Mouse (Mus musculus) limb, embryonic 13.5 days (tissue): ENCODE measurements at regions not wholly inside any gene's neighbourhood (a gene's known extent, or its start where the extent isn't known, plus 50 kb on each side); places are given as distances from the start of the nearest gene placed in this dataset.

Experiments used
- ATAC-seq: fragments of 200-750 bp; cut with Nextera tagmentation; 2 replicates; pipeline ENCODE4 v1.8.0; 2017; ENCODE audit warnings: low read depth, moderate number of reproducible peaks, moderate TSS enrichment; ENCODE audit not compliant: low FRiP score
- H3K27ac ChIP-seq: fragments of 300-500 bp; sonication (generic); 2 replicates; pipeline ENCODE4 v1.5.1; 2015; ENCODE audit warnings: inconsistent platforms, mild to moderate bottlenecking, moderate library complexity
- H3K27me3 ChIP-seq: fragments of 300-500 bp; sonication (generic); 2 replicates; pipeline ENCODE4 v1.6.1; 2015; ENCODE audit warnings: mild to moderate bottlenecking, inconsistent platforms
- H3K36me3 ChIP-seq: fragments of 300-500 bp; sonication (generic); 2 replicates; pipeline ENCODE4 v1.6.1; 2015; ENCODE audit warnings: inconsistent platforms, mild to moderate bottlenecking, moderate library complexity
- H3K4me1 ChIP-seq: fragments of 300-500 bp; sonication (generic); 2 replicates; pipeline ENCODE4 v1.6.1; 2015; ENCODE audit warnings: inconsistent platforms
- H3K4me2 ChIP-seq: fragments of 300-500 bp; sonication (generic); replicated peaks from 2 replicates; pipeline ENCODE4 v1.6.1; 2015; ENCODE audit warnings: inconsistent platforms, mild to moderate bottlenecking, moderate library complexity
- H3K4me3 ChIP-seq: fragments of 300-500 bp; sonication (generic); 2 replicates; pipeline ENCODE4 v1.5.1; 2015; ENCODE audit warnings: moderate library complexity, mild to moderate bottlenecking, inconsistent platforms
- H3K9ac ChIP-seq: fragments of 300-500 bp; sonication (generic); 2 replicates; pipeline ENCODE4 v1.6.1; 2015; ENCODE audit warnings: mild to moderate bottlenecking, inconsistent platforms
- H3K9me3 ChIP-seq: fragments of 300-500 bp; sonication (generic); 2 replicates; pipeline ENCODE4 v1.6.1; 2016; ENCODE audit warnings: inconsistent platforms
- WGBS: fragments of 180-500 bp; shearing (Covaris S2); methylation state at CpG from one replicate; pipeline ENCODE4 v1.1.7; 2015; 5-methylcytosine and 5-hydroxymethylcytosine counted together

DNA sequence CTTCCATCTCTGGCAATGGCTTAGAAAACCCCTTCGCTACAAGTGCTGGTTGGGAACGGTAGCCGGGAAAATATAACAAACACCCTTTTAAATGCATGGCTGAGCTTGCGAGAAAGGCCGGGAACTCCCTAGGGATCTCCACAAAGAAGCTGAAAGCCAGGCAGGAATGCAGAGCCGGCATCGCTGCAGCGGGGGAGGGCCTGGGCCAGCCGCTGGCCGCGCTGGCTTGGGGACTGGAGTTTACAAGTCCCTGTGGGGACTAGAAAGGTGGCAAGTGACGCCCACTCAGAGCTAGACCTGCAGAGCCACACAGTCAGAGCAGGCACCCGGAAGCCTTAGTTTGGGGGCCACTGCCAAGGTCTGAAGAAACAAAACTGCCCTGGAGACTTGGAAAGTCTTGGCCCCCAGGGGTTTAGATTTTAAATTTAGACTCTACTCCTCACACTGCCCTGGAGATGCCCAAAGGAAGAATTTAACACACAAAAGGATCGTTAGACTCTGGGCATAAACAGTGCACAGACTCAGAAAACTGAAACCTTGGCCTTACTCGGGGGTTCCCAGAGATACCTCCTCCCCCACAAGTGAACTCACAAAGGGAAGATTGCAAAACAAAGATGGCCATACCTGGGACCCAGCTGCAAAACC, 59.4 kb downstream of the 1700001O22Rik start:
- Histone ChIP-seq H3K4me3 (no peak overlapping the region), H3K4me1 (peaks cover 18% of the 10 kb centered on the region), H3K9ac (peak overlapping the region; percentile 54), H3K36me3 (no peaks in the 10 kb centered on the region), H3K9me3 (no peaks in the 10 kb centered on the region), H3K27ac (peak overlapping the region; percentile 91), H3K4me2 (peak overlapping the region; percentile 51), H3K27me3 (no peaks in the 10 kb centered on the region)
- ATAC-seq = peak; percentile 36; the same call in 1 of the 2 replicates
- WGBS = 5% methylated on average over 15 of the region's 15 CpGs

DNA sequence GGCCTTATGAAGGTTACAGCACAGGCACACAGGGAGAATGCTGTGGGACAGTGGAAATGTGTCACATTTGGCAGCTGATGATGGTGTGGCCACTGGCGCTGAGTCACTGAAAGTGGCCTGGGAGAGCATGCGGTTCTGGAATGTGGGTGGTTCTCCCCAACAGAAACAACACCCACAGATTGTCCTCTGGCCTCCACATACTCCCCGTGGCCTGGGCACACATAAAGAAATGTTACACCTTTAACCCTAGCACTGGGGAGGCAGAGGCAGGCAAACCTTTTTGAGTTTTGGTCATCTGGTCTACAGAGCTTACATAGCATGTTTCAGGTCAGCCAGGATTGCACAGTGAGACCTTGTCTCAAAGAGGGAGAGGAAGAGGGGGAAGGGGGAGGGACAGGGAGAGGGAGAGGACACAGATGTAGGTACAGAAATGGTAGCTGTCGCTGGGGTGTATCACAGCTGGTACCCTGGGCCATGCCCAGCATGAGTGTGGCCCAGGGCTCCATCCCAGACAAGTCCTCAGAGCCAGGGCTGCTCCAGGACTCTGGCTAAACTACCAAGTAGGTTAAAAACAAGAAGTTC, 60.1 kb downstream of the 1700001O22Rik start:
- Histone ChIP-seq H3K36me3 (no peaks in the 10 kb centered on the region), H3K27ac (peak overlapping the region; percentile 91), H3K27me3 (no peaks in the 10 kb centered on the region), H3K9ac (no peak overlapping the region; the same call in 1 of the 2 replicates), H3K9me3 (no peaks in the 10 kb centered on the region), H3K4me1 (peaks cover 18% of the 10 kb centered on the region), H3K4me2 (peak overlapping the region; percentile 51), H3K4me3 (no peak overlapping the region)
- ATAC-seq = peak; percentile 36; the same call in 1 of the 2 replicates
- WGBS = 39% methylated on average over 4 of the region's 4 CpGs

DNA sequence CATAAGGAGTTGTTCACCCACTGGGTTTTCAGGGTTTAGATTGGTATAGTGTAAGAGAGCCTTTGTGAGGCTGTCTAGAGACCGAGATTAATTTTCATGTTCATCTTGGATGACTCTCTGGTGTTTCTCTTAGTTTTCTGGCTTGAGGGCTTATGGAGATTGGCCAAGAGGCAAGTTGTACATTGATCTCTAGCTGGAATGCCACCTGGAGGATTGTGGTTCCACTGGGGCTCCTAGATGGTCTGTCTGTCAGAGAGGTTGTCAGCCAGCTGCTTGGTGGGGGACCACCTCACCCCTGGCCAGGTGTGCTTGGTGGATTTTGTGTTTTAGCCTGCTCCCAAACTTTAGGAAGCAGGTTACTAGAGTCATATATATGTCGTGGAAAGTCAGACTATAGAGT, 62.0 kb downstream of the 1700001O22Rik start:
- H3K4me1 ChIP-seq = peaks cover 18% of the 10 kb centered on the region
- H3K4me2 ChIP-seq = no peak overlapping the region
- 81% methylated on average over 2 of the region's 2 CpGs for WGBS
- no peaks in the 10 kb centered on the region for H3K27me3 ChIP-seq
- no peak overlapping the region for H3K9ac ChIP-seq
- ATAC-seq = no peak
- no peaks in the 10 kb centered on the region for H3K36me3 ChIP-seq
- H3K4me3 ChIP-seq = no peak overlapping the region
- H3K9me3 ChIP-seq = no peaks in the 10 kb centered on the region
- no peak overlapping the region for H3K27ac ChIP-seq

DNA sequence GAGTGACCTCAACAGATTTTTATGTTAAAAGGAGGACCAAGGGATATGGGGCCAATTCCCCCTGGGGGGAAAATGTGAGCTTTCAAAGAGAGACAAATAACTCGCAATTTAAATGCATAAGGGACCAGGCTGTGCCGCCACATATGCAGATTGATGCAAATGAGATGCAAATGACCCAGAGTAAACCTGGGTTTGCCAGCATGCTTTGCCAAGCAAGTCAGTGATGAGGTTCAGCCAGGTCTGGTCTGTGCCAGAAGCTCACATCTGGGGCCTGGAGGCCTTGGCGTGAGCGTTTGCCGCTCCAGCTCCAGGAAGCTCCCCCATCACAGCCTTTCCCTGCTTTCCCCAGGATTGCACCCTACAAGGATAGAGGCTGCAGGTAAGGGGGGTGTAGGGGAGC, 65.7 kb downstream of the 1700001O22Rik start:
- Histone ChIP-seq H3K4me2 (no peak overlapping the region), H3K27ac (no peak overlapping the region), H3K9me3 (no peaks in the 10 kb centered on the region), H3K9ac (no peak overlapping the region), H3K27me3 (no peaks in the 10 kb centered on the region), H3K4me1 (peaks cover 9% of the 10 kb centered on the region), H3K36me3 (no peaks in the 10 kb centered on the region), H3K4me3 (no peak overlapping the region)
- 67% methylated on average over 5 of the region's 5 CpGs for WGBS
- ATAC-seq = no peak

DNA sequence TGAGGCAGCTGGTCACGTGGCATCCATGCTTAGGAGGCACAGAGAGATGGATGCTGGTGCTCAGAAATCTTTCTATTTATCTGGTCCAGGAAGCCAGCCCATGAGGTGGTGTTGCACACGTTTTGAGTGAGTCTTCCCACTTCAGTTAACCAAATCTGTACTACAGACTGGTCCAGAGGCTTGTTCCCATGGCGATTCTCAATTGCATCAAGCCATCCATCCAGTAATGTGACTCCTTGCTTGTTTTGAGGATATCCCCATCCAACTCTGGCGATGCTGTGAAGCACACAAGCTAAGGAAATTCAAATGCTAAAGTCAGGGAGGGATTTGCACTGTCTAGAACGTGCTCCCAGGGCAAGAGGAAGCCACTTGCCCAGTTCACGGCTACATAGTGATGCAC, 66.8 kb downstream of the 1700001O22Rik start:
- Histone ChIP-seq H3K4me1 (peaks cover 9% of the 10 kb centered on the region), H3K27ac (no peak overlapping the region), H3K4me3 (no peak overlapping the region), H3K27me3 (no peaks in the 10 kb centered on the region), H3K4me2 (no peak overlapping the region), H3K36me3 (no peaks in the 10 kb centered on the region), H3K9ac (no peak overlapping the region), H3K9me3 (no peaks in the 10 kb centered on the region)
- no peak for ATAC-seq
- WGBS = 72% methylated on average over 6 of the region's 6 CpGs

DNA sequence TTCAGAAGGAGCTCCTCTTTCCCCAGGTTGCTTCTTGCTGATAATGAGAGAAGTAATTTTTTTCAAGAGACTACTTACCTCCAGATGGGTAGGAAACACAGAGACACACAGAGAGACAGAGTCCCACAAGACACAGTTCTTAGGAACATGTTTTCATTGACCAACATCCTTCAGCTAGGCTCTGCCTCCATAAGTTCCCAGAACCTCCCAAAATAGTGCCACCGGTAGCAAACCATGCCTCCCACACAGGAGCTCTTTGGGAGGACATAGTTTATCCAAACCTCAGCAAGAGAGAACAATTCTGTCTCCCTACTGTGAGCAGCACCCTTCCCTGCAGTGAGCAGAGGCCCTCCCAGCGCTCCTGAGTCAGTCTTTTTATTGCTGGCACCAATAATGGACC, 67.2 kb downstream of the 1700001O22Rik start:
- no peak for ATAC-seq
- no peak overlapping the region for H3K4me2 ChIP-seq
- H3K27ac ChIP-seq = no peak overlapping the region
- no peak overlapping the region for H3K9ac ChIP-seq
- no peaks in the 10 kb centered on the region for H3K9me3 ChIP-seq
- WGBS = 65% methylated on average over 2 of the region's 2 CpGs
- peaks cover 9% of the 10 kb centered on the region for H3K4me1 ChIP-seq
- H3K4me3 ChIP-seq = no peak overlapping the region
- no peaks in the 10 kb centered on the region for H3K27me3 ChIP-seq
- H3K36me3 ChIP-seq = no peaks in the 10 kb centered on the region

DNA sequence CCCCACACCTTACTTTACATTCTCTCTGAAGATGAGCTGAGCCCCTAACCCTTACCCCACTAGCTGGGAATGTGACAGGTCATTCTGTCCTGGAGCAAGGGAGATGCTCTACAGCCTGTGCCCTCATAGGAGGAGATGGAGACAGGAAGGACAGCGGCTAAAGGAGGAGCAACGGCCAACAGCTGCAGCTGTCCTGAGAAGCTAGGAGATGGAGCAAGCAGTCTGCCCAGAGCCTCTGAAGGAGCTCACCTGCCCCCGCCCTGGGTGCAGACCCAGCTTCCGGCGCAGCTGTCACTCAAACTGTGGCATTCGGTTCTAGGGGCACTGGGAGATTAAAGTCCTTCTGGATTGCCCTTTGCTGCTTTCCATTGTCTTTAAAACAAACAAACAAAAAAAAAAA, 69.6 kb downstream of the 1700001O22Rik start:
- Histone ChIP-seq H3K9me3 (no peaks in the 10 kb centered on the region), H3K4me2 (no peak overlapping the region), H3K9ac (no peak overlapping the region), H3K4me3 (no peak overlapping the region), H3K36me3 (no peaks in the 10 kb centered on the region), H3K27ac (no peak overlapping the region), H3K4me1 (peaks cover 9% of the 10 kb centered on the region), H3K27me3 (no peaks in the 10 kb centered on the region)
- 28% methylated on average over 6 of the region's 6 CpGs for WGBS
- no peak for ATAC-seq

DNA sequence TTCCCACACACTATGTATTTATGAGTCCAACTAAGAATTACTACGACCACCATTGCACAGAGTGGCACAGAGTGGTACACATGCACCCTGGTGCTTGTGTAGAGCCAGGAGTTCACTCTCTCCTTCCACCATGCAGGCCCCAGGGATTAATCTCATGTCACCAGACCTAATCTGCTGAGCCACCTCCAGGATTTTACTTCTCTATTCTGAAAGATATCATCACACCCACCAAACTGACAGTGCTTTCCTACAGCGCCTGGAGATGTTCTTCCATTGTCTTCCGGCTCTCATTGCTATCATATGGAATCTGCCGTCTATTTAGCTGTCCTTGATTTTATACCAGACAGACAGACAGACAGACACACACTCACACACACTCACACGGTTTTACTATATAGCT, 71.6 kb downstream of the 1700001O22Rik start:
- 95% methylated on average over 5 of the region's 5 CpGs for whole genome bisulfite sequencing
- ATAC-seq = no peak
- Histone ChIP-seq H3K36me3 (no peaks in the 10 kb centered on the region), H3K9me3 (no peaks in the 10 kb centered on the region), H3K9ac (no peak overlapping the region), H3K27ac (no peak overlapping the region), H3K4me1 (peaks cover 9% of the 10 kb centered on the region), H3K27me3 (no peaks in the 10 kb centered on the region), H3K4me2 (no peak overlapping the region), H3K4me3 (no peak overlapping the region)

DNA sequence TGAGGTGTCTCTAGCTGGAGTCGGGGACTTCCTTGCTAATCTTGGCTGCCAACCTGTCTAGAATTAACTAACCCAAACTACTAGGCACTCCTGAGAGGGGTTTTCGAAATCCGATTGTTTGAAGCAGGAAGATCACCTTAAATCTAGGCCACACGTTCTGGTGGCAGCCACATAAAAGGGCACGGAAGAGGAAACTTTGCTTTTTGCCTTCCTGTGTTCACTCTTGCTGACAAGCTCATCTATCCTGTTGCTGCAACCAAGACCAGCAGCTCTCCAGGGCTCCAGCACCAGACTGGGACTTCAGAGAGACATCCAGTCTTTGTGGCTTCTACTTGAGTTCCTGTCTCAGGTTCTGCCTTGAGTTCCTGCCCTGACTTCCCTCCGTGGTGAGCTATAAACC, 75.5 kb downstream of the 1700001O22Rik start:
- H3K9me3 ChIP-seq = no peaks in the 10 kb centered on the region
- no peak for ATAC-seq
- no peaks in the 10 kb centered on the region for H3K27me3 ChIP-seq
- WGBS = 85% methylated on average over 6 of the region's 6 CpGs
- no peaks in the 10 kb centered on the region for H3K36me3 ChIP-seq
- H3K4me2 ChIP-seq = no peak overlapping the region
- H3K9ac ChIP-seq = no peak overlapping the region
- H3K4me1 ChIP-seq = peaks cover 36% of the 10 kb centered on the region
- H3K27ac ChIP-seq = no peak overlapping the region
- H3K4me3 ChIP-seq = no peak overlapping the region

DNA sequence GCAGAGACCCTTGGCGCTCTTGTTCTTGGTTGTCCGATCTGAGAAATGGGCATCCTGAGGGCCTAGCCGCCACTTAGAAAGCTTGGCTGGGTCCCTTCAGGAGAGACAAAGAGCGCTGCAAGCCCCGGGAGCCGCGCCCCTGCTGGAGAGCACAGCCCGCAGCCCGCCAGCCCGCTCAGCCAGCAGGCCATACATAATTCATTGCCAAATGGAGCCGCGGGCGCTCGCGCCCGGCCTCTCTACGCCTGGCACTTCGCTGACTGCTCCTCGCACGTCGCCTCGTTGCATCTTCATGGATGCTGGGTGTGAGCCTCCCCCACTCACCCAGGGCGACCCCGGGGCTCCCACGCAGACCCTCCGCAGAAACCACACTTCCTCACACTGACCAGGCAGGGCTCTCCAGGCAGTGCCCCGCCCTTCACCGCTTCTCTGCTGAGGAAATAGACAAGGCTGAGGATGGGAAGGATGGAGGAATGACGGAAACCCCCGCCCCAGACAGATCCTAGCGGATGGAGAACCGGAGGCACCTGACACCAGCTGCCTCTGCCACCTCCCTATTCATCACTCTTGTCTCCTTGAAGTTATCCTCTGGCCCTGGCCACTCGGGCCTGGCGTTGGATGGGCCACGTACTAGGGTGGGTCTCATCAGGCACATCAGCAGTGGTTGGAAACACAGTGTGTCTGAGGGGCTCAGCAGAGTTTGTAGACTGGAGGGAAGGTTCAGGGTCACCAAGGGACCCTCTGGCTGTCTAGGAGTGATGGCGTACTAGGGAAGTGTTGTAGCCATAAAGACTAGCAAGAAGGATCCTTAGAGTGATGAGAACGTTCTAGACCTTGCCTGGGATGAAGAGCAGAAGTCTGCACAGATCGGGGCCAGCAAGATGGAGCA, 77.6 kb downstream of the 1700001O22Rik start:
- Histone ChIP-seq H3K4me3 (peak overlapping the region; percentile 24), H3K27me3 (no peaks in the 10 kb centered on the region), H3K27ac (no peak overlapping the region; the same call in 1 of the 2 replicates), H3K9ac (peak overlapping the region; percentile 60), H3K9me3 (no peaks in the 10 kb centered on the region), H3K4me1 (peaks cover 57% of the 10 kb centered on the region), H3K36me3 (no peaks in the 10 kb centered on the region), H3K4me2 (peak overlapping the region; percentile 60)
- WGBS = 18% methylated on average over 38 of the region's 38 CpGs
- ATAC-seq = no peak

DNA sequence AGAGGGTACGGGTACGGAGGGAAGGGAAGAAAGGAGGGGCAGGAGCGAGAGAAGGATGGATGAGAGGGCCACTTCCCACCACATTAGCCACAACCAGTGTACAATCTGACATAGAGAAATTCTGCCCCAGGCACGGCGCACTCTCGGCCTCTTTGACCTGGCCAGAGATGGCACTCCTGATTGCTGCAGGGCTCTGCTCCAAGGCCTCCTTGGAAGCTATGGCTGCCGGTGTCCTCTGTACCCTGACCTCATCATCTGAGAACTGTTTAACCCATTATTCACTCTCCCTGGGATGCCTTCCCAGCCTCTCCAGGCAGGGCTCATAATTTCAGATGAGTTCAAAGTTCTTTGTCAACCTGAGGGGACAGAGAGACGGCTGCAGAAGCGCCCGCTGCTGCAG, 78.3 kb downstream of the 1700001O22Rik start:
- no peaks in the 10 kb centered on the region for H3K36me3 ChIP-seq
- H3K4me2 ChIP-seq = peak overlapping the region; percentile 60
- no peak for ATAC-seq
- no peak overlapping the region; the same call in 1 of the 2 replicates for H3K27ac ChIP-seq
- WGBS = 40% methylated on average over 10 of the region's 10 CpGs
- H3K9ac ChIP-seq = peak overlapping the region; percentile 60
- H3K9me3 ChIP-seq = no peaks in the 10 kb centered on the region
- peak overlapping the region; percentile 24 for H3K4me3 ChIP-seq
- H3K4me1 ChIP-seq = peaks cover 63% of the 10 kb centered on the region
- H3K27me3 ChIP-seq = no peaks in the 10 kb centered on the region

DNA sequence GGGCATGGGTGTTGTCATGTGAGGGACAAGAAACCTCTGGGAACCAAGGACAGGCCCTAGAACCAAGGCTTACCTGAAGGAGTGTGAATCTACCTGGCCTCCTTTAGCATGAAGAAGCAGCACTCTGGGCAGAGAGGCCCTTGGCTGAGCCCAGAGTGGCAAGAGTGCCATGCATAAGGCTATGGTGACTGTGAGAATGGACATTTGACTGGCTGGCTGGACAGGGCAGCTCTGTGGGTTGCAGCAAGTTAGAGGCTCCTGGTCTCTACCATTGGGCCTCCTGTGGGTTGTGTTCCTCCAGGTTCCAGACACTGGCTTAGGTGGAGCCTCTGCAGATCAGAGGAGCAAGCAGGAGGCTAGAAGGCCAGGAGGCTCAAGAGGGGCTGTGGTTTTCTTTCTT, 78.9 kb downstream of the 1700001O22Rik start:
- Histone ChIP-seq H3K9me3 (no peaks in the 10 kb centered on the region), H3K4me1 (peaks cover 70% of the 10 kb centered on the region), H3K9ac (no peak overlapping the region; the same call in 1 of the 2 replicates), H3K27me3 (no peaks in the 10 kb centered on the region), H3K36me3 (no peaks in the 10 kb centered on the region), H3K27ac (peak overlapping the region; percentile 98; the same call in 1 of the 2 replicates), H3K4me2 (no peak overlapping the region), H3K4me3 (no peak overlapping the region)
- ATAC-seq = no peak
